Mouse (Mus musculus): ENCODE results near the gene Zkscan17. TPM values are rescaled to one million over a fixed set of nuclear protein-coding genes. Genes with fewer than 3 reads are reported as not detected.

Zkscan17 gene
- polyA plus RNA-seq, 1 experiment: 52.5 TPM

- H3K4me1 ChIP-seq (ENCODE audit: control insufficient read depth, insufficient read depth, low read length): no peaks in the 10 kb centered on the region
- H3K9ac ChIP-seq (ENCODE audit: low read depth, poor library complexity, severe bottlenecking): peak within 1 kb of the TSS; percentile 88
- peak within 1 kb of the TSS; percentile 54; the same call in 1 of the 2 replicates for H3K27ac ChIP-seq (ENCODE audit: insufficient read depth, low read length)
- TF ChIP-seq POLR2A (IDR thresholded peaks at IDR 0.05; ENCODE audit: insufficient read depth, low read length) (peak; percentile 29), CTCF (IDR thresholded peaks at IDR 0.05; ENCODE audit: low read depth, low read length) (no peak)
- peak within 1 kb of the TSS; percentile 81 for H3K4me3 ChIP-seq (ENCODE audit: low read depth, low read length)
- peaks cover 18% of the 10 kb centered on the region for H3K36me3 ChIP-seq (ENCODE audit: control insufficient read depth, insufficient read depth, low read length, poor library complexity, severe bottlenecking)
- H3K9me3 ChIP-seq (replicated peaks; ENCODE audit: control insufficient read depth, insufficient read depth, low read length, poor library complexity, severe bottlenecking): no peaks in the 10 kb centered on the region
- H3K27me3 ChIP-seq (ENCODE audit: control insufficient read depth, insufficient read depth, low read length, poor library complexity, severe bottlenecking): no peaks in the 10 kb centered on the region
These were observed 76.8 kb downstream of the Zkscan17 start, which contains the start of gene Jmjd4 for GRCm38 (mm10) chr11:59449741-59450229. TSS of gene Jmjd4 (plus strand) at chr11:59450045.

GRCm38 (mm10) chr11:59443102-59443501, 83.4 kb downstream of the Zkscan17 start:
- Histone ChIP-seq H3K9ac (ENCODE audit: low read depth, poor library complexity, severe bottlenecking) (no peak overlapping the region), H3K4me3 (ENCODE audit: low read depth, low read length) (no peak overlapping the region), H3K9me3 (replicated peaks; ENCODE audit: control insufficient read depth, insufficient read depth, low read length, poor library complexity, severe bottlenecking) (no peaks in the 10 kb centered on the region), H3K27me3 (ENCODE audit: control insufficient read depth, insufficient read depth, low read length, poor library complexity, severe bottlenecking) (no peaks in the 10 kb centered on the region), H3K36me3 (ENCODE audit: control insufficient read depth, insufficient read depth, low read length, poor library complexity, severe bottlenecking) (peaks cover 3% of the 10 kb centered on the region), H3K4me1 (ENCODE audit: control insufficient read depth, insufficient read depth, low read length) (no peaks in the 10 kb centered on the region), H3K27ac (ENCODE audit: insufficient read depth, low read length) (no peak overlapping the region)
- TF ChIP-seq EP300 (IDR thresholded peaks at IDR 0.05; ENCODE audit: insufficient read depth, low read depth, low read length) (no peak), CTCF (IDR thresholded peaks at IDR 0.05; ENCODE audit: low read depth, low read length) (peak; percentile 7)

- H3K9ac ChIP-seq (ENCODE audit: low read depth, poor library complexity, severe bottlenecking): no peak overlapping the region
- peaks cover 9% of the 10 kb centered on the region for H3K36me3 ChIP-seq (ENCODE audit: control insufficient read depth, insufficient read depth, low read length, poor library complexity, severe bottlenecking)
- H3K27me3 ChIP-seq (ENCODE audit: control insufficient read depth, insufficient read depth, low read length, poor library complexity, severe bottlenecking): no peaks in the 10 kb centered on the region
- no peak overlapping the region for H3K27ac ChIP-seq (ENCODE audit: insufficient read depth, low read length)
- no peaks in the 10 kb centered on the region for H3K4me1 ChIP-seq (ENCODE audit: control insufficient read depth, insufficient read depth, low read length)
- H3K9me3 ChIP-seq (replicated peaks; ENCODE audit: control insufficient read depth, insufficient read depth, low read length, poor library complexity, severe bottlenecking): 0 out of 2 replicates have a peak, but pooled peaks cover 2% of the 10 kb centered on the region
- no peak for TF ChIP-seq CTCF (IDR thresholded peaks at IDR 0.05; ENCODE audit: low read depth, low read length)
- TF ChIP-seq POLR2A (IDR thresholded peaks at IDR 0.05; ENCODE audit: insufficient read depth, low read length): no peak
- no peak for TF ChIP-seq EP300 (IDR thresholded peaks at IDR 0.05; ENCODE audit: insufficient read depth, low read depth, low read length)
- no peak overlapping the region for H3K4me3 ChIP-seq (ENCODE audit: low read depth, low read length)
These were observed 88.6 kb downstream of the Zkscan17 start for GRCm38 (mm10) chr11:59437954-59438353.

Other genes with a start within 250 kb of the Zkscan17 start
- 0.36 and 0.64 TPM in 2 replicates for gene Wnt3a, start 236.0 kb downstream of the Zkscan17 start, polyA plus RNA-seq (2011; ENCODE audit: insufficient read depth, insufficient read length, low read depth, missing spikeins)
- 6.5 and 6.8 TPM in 2 replicates for gene Wnt9a, start 219.8 kb downstream of the Zkscan17 start, polyA plus RNA-seq (2011; ENCODE audit: insufficient read depth, insufficient read length, low read depth, missing spikeins)
- gene Prss38, start 151.1 kb downstream of the Zkscan17 start, polyA plus RNA-seq (2011; ENCODE audit: insufficient read depth, insufficient read length, low read depth, missing spikeins): 0.48 TPM in 1 of 2 replicates, not detected in the other
- 12.6 and 13.7 TPM in 2 replicates for gene Jmjd4, start 76.7 kb downstream of the Zkscan17 start, polyA plus RNA-seq (2011; ENCODE audit: insufficient read depth, insufficient read length, low read depth, missing spikeins)
- 70.4 and 78.6 TPM in 2 replicates for gene Snap47, start 75.6 kb downstream of the Zkscan17 start, polyA plus RNA-seq (2011; ENCODE audit: insufficient read depth, insufficient read length, low read depth, missing spikeins)
- 7.5 and 9.4 TPM in 2 replicates for gene Zfp867, start 54.3 kb downstream of the Zkscan17 start, polyA plus RNA-seq (2011; ENCODE audit: insufficient read depth, insufficient read length, low read depth, missing spikeins)
- gene Nlrp3, start 14.8 kb upstream of the Zkscan17 start, polyA plus RNA-seq (2011; ENCODE audit: insufficient read depth, insufficient read length, low read depth, missing spikeins): 0.17 TPM in 1 of 2 replicates, not detected in the other
- gene Olfr222, start 49.5 kb upstream of the Zkscan17 start, polyA plus RNA-seq (2011; ENCODE audit: insufficient read depth, insufficient read length, low read depth, missing spikeins): not detected in 2 replicates
- gene Olfr223, start 66.5 kb upstream of the Zkscan17 start, polyA plus RNA-seq (2011; ENCODE audit: insufficient read depth, insufficient read length, low read depth, missing spikeins): not detected in 2 replicates
- 85.9 and 89.9 TPM in 2 replicates for gene Mprip, start 134.6 kb upstream of the Zkscan17 start, polyA plus RNA-seq (2011; ENCODE audit: insufficient read depth, insufficient read length, low read depth, missing spikeins)

Measured in ES-Bruce4 (cell line).